Mouse (Mus musculus): ENCODE data around the gene Pole. TPM values are rescaled to one million over a fixed set of nuclear protein-coding genes. Genes with fewer than 3 reads are reported as not detected.

Pole gene
- total and polyA plus RNA-seq, 3 experiments: 46.0 to 60.2 (median 55.0) TPM

GRCm38 (mm10) chr5:110284536-110284935, 1.6 kb upstream of the Pole start (continued):
- peak; percentile 86 for TF ChIP-seq MAX (IDR thresholded peaks at IDR 0.05; ENCODE audit: low read length)
- TF ChIP-seq E2F4 (IDR thresholded peaks at IDR 0.05; ENCODE audit: insufficient replicate concordance, low read depth, low read length): no peak
- no peak for TF ChIP-seq USF2 (conservative IDR thresholded peaks at IDR 0.05; ENCODE audit: low read depth, low read length)
- TF ChIP-seq MAFK (IDR thresholded peaks at IDR 0.05; ENCODE audit: insufficient replicate concordance, low read length): no peak
- no peak for TF ChIP-seq CHD1 (IDR thresholded peaks at IDR 0.05; ENCODE audit: low read depth, low read length)
- TF ChIP-seq TCF12 (IDR thresholded peaks at IDR 0.05; ENCODE audit: low read depth, low read length): peak; percentile 65
- no peak for TF ChIP-seq ZNF384 (IDR thresholded peaks at IDR 0.05; ENCODE audit: low read depth, low read length)
- peak; percentile 53 for TF ChIP-seq RAD21 (IDR thresholded peaks at IDR 0.05; ENCODE audit: low read depth, low read length)
- 0 out of 2 replicates have a peak, but pooled peaks have one; percentile 53 for TF ChIP-seq MAZ (IDR thresholded peaks at IDR 0.05; ENCODE audit: low read depth, low read length)

GRCm38 (mm10) chr5:110285156-110285555, 950 bp upstream of the Pole start:
- peaks cover 11% of the 10 kb centered on the region for H3K79me2 ChIP-seq (replicated peaks; ENCODE audit: control insufficient read depth, extremely low read depth, insufficient read depth, poor library complexity, severe bottlenecking)
- dilution Hi-C loops (cut with MboI; ENCODE audit: extremely low pct_ligation_motif_present, extremely low pct_unique_long_range_greater_than_20kb, low sequenced_read_pairs): no loop called here

DNA sequence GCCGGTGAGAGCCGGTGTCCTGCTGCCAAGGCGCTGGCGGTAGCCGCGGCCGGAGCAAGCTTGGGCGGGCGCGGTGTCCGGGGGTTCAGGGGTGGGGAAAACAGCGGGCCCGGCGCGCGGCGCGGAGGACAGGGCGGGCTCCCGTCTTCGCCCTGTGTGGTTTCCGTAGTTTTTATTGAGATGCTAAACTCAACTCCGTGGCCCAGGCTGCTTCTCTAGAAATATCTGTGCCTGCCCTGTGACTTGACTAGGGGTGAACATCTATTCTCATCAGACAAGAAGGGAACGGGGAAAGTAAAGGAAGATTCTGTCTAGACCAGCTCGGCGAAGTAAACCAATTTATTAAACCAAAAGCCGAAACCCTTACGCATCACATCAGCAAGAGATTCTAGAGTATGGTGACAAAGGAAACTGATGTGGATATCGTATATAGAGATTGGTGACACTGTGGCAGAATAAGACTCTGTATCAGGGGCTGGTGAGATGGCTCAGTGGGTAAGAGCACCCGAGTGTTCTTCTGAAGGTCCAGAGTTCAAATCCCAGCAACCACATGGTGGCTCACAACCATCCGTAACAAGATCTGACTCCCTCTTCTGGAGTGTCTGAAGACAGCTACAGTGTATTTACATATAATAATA, 459 bp downstream of the Pole start:
- no peaks in the 10 kb centered on the region for H3K9me3 ChIP-seq (replicated peaks; ENCODE audit: low read length)
- in situ Hi-C loops (cut with MboI; ENCODE audit: low pct_ligation_motif_present, low pct_unique_long_range_greater_than_20kb, low sequenced_read_pairs): no loop called here
- peak overlapping the region; percentile 51; the same call in 1 of the 2 replicates for H3K4me2 ChIP-seq (ENCODE audit: insufficient read depth, low read depth, poor library complexity, severe bottlenecking)
- peak overlapping the region; percentile 94 for H3K9ac ChIP-seq (ENCODE audit: insufficient read depth, low read depth)
- peaks cover 11% of the 10 kb centered on the region for H3K79me2 ChIP-seq (replicated peaks; ENCODE audit: control insufficient read depth, extremely low read depth, insufficient read depth, poor library complexity, severe bottlenecking)
- H3K36me3 ChIP-seq (replicated peaks in 1 of 2; ENCODE audit: control insufficient read depth in 1 of 2, insufficient read depth in 1 of 2, low read length in 1 of 2): peaks cover 18 to 32% of the 10 kb centered on the region in 2 experiments
- peak; percentile 35 for DNase-seq (ENCODE audit: extremely low read depth)
- dilution Hi-C loops (cut with MboI; ENCODE audit: extremely low pct_ligation_motif_present, extremely low pct_unique_long_range_greater_than_20kb, low sequenced_read_pairs): no loop called here
- peaks cover 10% of the 10 kb centered on the region for H3K27me3 ChIP-seq (replicated peaks)
- peak overlapping the region; percentile 62 for H3K27ac ChIP-seq (ENCODE audit: insufficient read depth, low read depth)
- H3K4me3 ChIP-seq (replicated peaks in 1 of 3; ENCODE audit: low read depth in 2 of 3, low read length in 2 of 3, poor library complexity in 1 of 3): peak overlapping the region; percentile 73 to 95 (median 74)
- TF ChIP-seq MYC (IDR thresholded peaks at IDR 0.05; ENCODE audit: low read depth, low read length) (0 out of 2 replicates have a peak, but pooled peaks have one; percentile 6), E2F4 (IDR thresholded peaks at IDR 0.05; ENCODE audit: insufficient replicate concordance, low read depth, low read length) (peak; percentile 65; the same call in 1 of the 2 replicates), ZMIZ1 (IDR thresholded peaks at IDR 0.05; ENCODE audit: low read depth, low read length) (no peak), TCF12 (IDR thresholded peaks at IDR 0.05; ENCODE audit: low read depth, low read length) (no peak), MXI1 (IDR thresholded peaks at IDR 0.05; ENCODE audit: low read depth, low read length) (peak; percentile 54), SIN3A (IDR thresholded peaks at IDR 0.05; ENCODE audit: low read length) (peak; percentile 47; the same call in 1 of the 2 replicates), CTCF (conservative IDR thresholded peaks at IDR 0.05 in 1 of 2, IDR thresholded peaks at IDR 0.05 in 1 of 2; ENCODE audit: low read depth in 2 of 2, low read length in 2 of 2) (no peak), MEF2A (IDR thresholded peaks at IDR 0.05; ENCODE audit: borderline replicate concordance, low read depth, low read length) (no peak), TBP (conservative IDR thresholded peaks at IDR 0.05; ENCODE audit: low read depth, low read length) (peak; percentile 92)
- peaks cover 8 to 33% of the 10 kb centered on the region in 2 experiments for H3K4me1 ChIP-seq (ENCODE audit: control insufficient read depth in 1 of 2, insufficient read depth in 2 of 2)

More at GRCm38 (mm10) chr5:110285156-110285555, 950 bp upstream of the Pole start:
- DNase-seq (ENCODE audit: extremely low read depth): no peak
- H3K27me3 ChIP-seq (replicated peaks): peaks cover 10% of the 10 kb centered on the region
- no peak overlapping the region for H3K27ac ChIP-seq (ENCODE audit: insufficient read depth, low read depth)
- peaks cover 8 to 33% of the 10 kb centered on the region in 2 experiments for H3K4me1 ChIP-seq (ENCODE audit: control insufficient read depth in 1 of 2, insufficient read depth in 2 of 2)
- H3K36me3 ChIP-seq (replicated peaks in 1 of 2; ENCODE audit: control insufficient read depth in 1 of 2, insufficient read depth in 1 of 2, low read length in 1 of 2): peaks cover 9 to 19% of the 10 kb centered on the region in 2 experiments
- H3K9ac ChIP-seq (ENCODE audit: insufficient read depth, low read depth): peak overlapping the region; percentile 42
- H3K4me2 ChIP-seq (ENCODE audit: insufficient read depth, low read depth, poor library complexity, severe bottlenecking): peak overlapping the region; percentile 99
- TF ChIP-seq TBP (conservative IDR thresholded peaks at IDR 0.05; ENCODE audit: low read depth, low read length): no peak
- TF ChIP-seq CHD1 (IDR thresholded peaks at IDR 0.05; ENCODE audit: low read depth, low read length): no peak
- no peak for TF ChIP-seq BHLHE40 (IDR thresholded peaks at IDR 0.05; ENCODE audit: low read depth, low read length)
- no peak for TF ChIP-seq E2F4 (IDR thresholded peaks at IDR 0.05; ENCODE audit: insufficient replicate concordance, low read depth, low read length)
- no peak for TF ChIP-seq PAX5 (IDR thresholded peaks at IDR 0.05; ENCODE audit: low read length)
- in situ Hi-C loops (cut with MboI; ENCODE audit: low pct_ligation_motif_present, low pct_unique_long_range_greater_than_20kb, low sequenced_read_pairs): no loop called here
- H3K4me3 ChIP-seq (replicated peaks in 1 of 3; ENCODE audit: low read depth in 2 of 3, low read length in 2 of 3, poor library complexity in 1 of 3): peak overlapping the region; percentile 53 to 71 (median 61)
- no peaks in the 10 kb centered on the region for H3K9me3 ChIP-seq (replicated peaks; ENCODE audit: low read length)

Measured in CH12.LX (cell line).